Mouse (Mus musculus): ENCODE data around the gene Gsc. TPM values are rescaled to one million over a fixed set of nuclear protein-coding genes. Genes with fewer than 3 reads are reported as not detected.

Gsc gene
- polyA plus RNA-seq, 1 experiment from 2014 or later: 2.2 TPM

Other genes with a start within 250 kb of the Gsc start
- gene Serpina3g, start 237.1 kb downstream of the Gsc start, polyA plus RNA-seq (2016; fragmentation: Nextera tagmentation; extraction: Ambion mirVana): not detected in 2 replicates
- 0.09 TPM in 1 of 2 replicates, not detected in the other for gene Serpina3i, start 210.2 kb downstream of the Gsc start, polyA plus RNA-seq (2016; fragmentation: Nextera tagmentation; extraction: Ambion mirVana)
- not detected in 2 replicates for gene Serpina3j, start 158.8 kb downstream of the Gsc start, polyA plus RNA-seq (2016; fragmentation: Nextera tagmentation; extraction: Ambion mirVana)
- gene Serpina3k, start 134.8 kb downstream of the Gsc start, polyA plus RNA-seq (2016; fragmentation: Nextera tagmentation; extraction: Ambion mirVana): not detected in 2 replicates
- gene Serpina3m, start 134.8 kb downstream of the Gsc start, polyA plus RNA-seq (2016; fragmentation: Nextera tagmentation; extraction: Ambion mirVana): not detected in 2 replicates
- not detected in 2 replicates for gene Serpina3n, start 66.6 kb downstream of the Gsc start, polyA plus RNA-seq (2016; fragmentation: Nextera tagmentation; extraction: Ambion mirVana)